Mouse (Mus musculus) gastrocnemius, adult 18-20 months (tissue): ENCODE measurements around the gene Olfr1471. TPM values are rescaled to one million over a fixed set of nuclear protein-coding genes. Genes with fewer than 3 reads are reported as not detected.
"Not testable (repeated sequence)": the region's sequence is repeated elsewhere in the genome, so short reads cannot be mapped to it uniquely, and the experiment has no call there.

Experiments
- DNase-seq: peaks from one replicate; pipeline ENCODE4 v3.0.0; 2021; ENCODE audit warnings: low spot score
- long read RNA-seq, 2 experiments: library from polyadenylated mRNA; stranded (forward); transcript quantifications; one replicate each; pipeline ENCODE4 v2.0.0; 2021
- total RNA-seq, 2 experiments: library from RNA; stranded (reverse); gene quantifications; 2 replicates each; pipeline ENCODE4 v1.2.3; 2021

The Olfr1471 gene
- total RNA-seq = not detected
- long read RNA-seq, experiment 1 = 0 reads
- long read RNA-seq, experiment 2 = 0 reads

GRCm38 (mm10) chr19:13443109-13443508 is at the start of gene Olfr1471:
Gene Olfr1471, plus strand, starts transcription at chr19:13443409.
- not testable (repeated sequence) for DNase-seq

- no peak for DNase-seq
Observed at GRCm38 (mm10) chr19:13407549-13407948, 35.7 kb upstream of the Olfr1471 start, which contains the start of gene Olfr1469. Gene Olfr1469, plus strand, starts transcription at chr19:13407849.

- no peak for DNase-seq
Observed at GRCm38 (mm10) chr19:13455986-13456385, 12.8 kb downstream of the Olfr1471 start, which contains the start of gene Olfr1472. Gene Olfr1472, minus strand, starts transcription at chr19:13456086.

GRCm38 (mm10) chr19:13469265-13469664 is 26.1 kb downstream of the Olfr1471 start, which contains the start of gene Olfr1474:
Gene Olfr1474, plus strand, starts transcription at chr19:13469565.
- not testable (repeated sequence) for DNase-seq

- DNase-seq = no peak
Observed at GRCm38 (mm10) chr19:13480096-13480495, 36.9 kb downstream of the Olfr1471 start, which contains the start of gene Olfr1475. Gene Olfr1475, minus strand, starts transcription at chr19:13480196.

GRCm38 (mm10) chr19:13500246-13500645 is 57.0 kb downstream of the Olfr1471 start, which contains the start of gene Olfr1477:
Gene Olfr1477, plus strand, starts transcription at chr19:13500546.
- no peak for DNase-seq

Other genes starting within 250 kb of the Olfr1471 start
- gene Olfr1463, start 212.1 kb upstream of the Olfr1471 start, total RNA-seq = not detected
- gene Olfr1465, start 127.9 kb upstream of the Olfr1471 start, total RNA-seq = not detected
- gene Olfr1466, start 104.5 kb upstream of the Olfr1471 start, total RNA-seq = not detected
- not detected for gene Olfr1467, start 81.2 kb upstream of the Olfr1471 start, total RNA-seq
- gene Olfr1469, start 35.6 kb upstream of the Olfr1471 start, total RNA-seq = not detected
- gene Olfr1472, start 12.7 kb downstream of the Olfr1471 start, total RNA-seq = not detected
- gene Olfr1474, start 26.2 kb downstream of the Olfr1471 start, total RNA-seq = not detected
- gene Olfr1475, start 36.8 kb downstream of the Olfr1471 start, total RNA-seq = not detected
- gene Olfr1477, start 57.1 kb downstream of the Olfr1471 start, total RNA-seq = not detected
- gene Olfr1480, start 84.5 kb downstream of the Olfr1471 start, total RNA-seq = not detected
- not detected for gene Olfr1484, start 140.1 kb downstream of the Olfr1471 start, total RNA-seq
- not detected for gene Olfr1487, start 174.0 kb downstream of the Olfr1471 start, total RNA-seq
- not detected for gene Olfr1489, start 188.2 kb downstream of the Olfr1471 start, total RNA-seq
- not detected for gene Olfr1490, start 207.7 kb downstream of the Olfr1471 start, total RNA-seq